Mouse (Mus musculus) intestine, postnatal 0 days (tissue): Measurements from ENCODE around the gene Mfsd8. TPM values are rescaled to one million over a fixed set of nuclear protein-coding genes. Genes with fewer than 3 reads are reported as not detected.
"Not testable (repeated sequence)": the region's sequence is repeated elsewhere in the genome, so short reads cannot be mapped to it uniquely, and the experiment has no call there.

Source experiments
- ATAC-seq: fragments of 200-750 bp; cut with Nextera tagmentation; 2 replicates; pipeline ENCODE4 v1.8.0; 2017; ENCODE audit warnings: mild to moderate bottlenecking, moderate TSS enrichment, moderate library complexity
- H3K27ac ChIP-seq: fragments of 300-500 bp; sonication (generic); 2 replicates; pipeline ENCODE4 v1.5.1; 2014; ENCODE audit warnings: mild to moderate bottlenecking, low read depth, low read length, moderate library complexity
- H3K27me3 ChIP-seq: fragments of 300-500 bp; sonication (generic); replicated peaks from 2 replicates; pipeline ENCODE4 v1.6.1; 2014; ENCODE audit warnings: low read length, mixed read lengths; ENCODE audit not compliant: control insufficient read depth, insufficient read depth
- H3K36me3 ChIP-seq: fragments of 300-500 bp; sonication (generic); 2 replicates; pipeline ENCODE4 v1.6.1; 2014; ENCODE audit warnings: mild to moderate bottlenecking, moderate library complexity; ENCODE audit not compliant: control insufficient read depth, insufficient read depth
- H3K4me1 ChIP-seq: fragments of 300-500 bp; sonication (generic); replicated peaks from 2 replicates; pipeline ENCODE4 v1.6.1; 2014; ENCODE audit warnings: antibody characterized with exemption, low read length, mixed read lengths; ENCODE audit not compliant: control insufficient read depth, insufficient read depth
- H3K4me2 ChIP-seq: fragments of 300-500 bp; sonication (generic); replicated peaks from 2 replicates; pipeline ENCODE4 v1.6.1; 2014; ENCODE audit warnings: low read depth, mild to moderate bottlenecking, moderate library complexity
- H3K4me3 ChIP-seq: fragments of 300-500 bp; sonication (generic); 2 replicates; pipeline ENCODE4 v1.5.1; 2014; ENCODE audit warnings: low read depth, low read length
- H3K9ac ChIP-seq: fragments of 300-500 bp; sonication (generic); 2 replicates; pipeline ENCODE4 v1.6.1; 2014; ENCODE audit warnings: mild to moderate bottlenecking, low read depth, low read length
- H3K9me3 ChIP-seq: fragments of 300-500 bp; sonication (generic); 2 replicates; pipeline ENCODE4 v1.6.1; 2016; ENCODE audit warnings: mixed run types; ENCODE audit not compliant: control insufficient read depth
- CTCF ChIP-seq: sonication (generic); IDR thresholded peaks from 2 replicates; pipeline ENCODE4 v1.5.1; 2016; ENCODE audit warnings: low read depth, mild to moderate bottlenecking, control low read depth, antibody characterized with exemption, moderate library complexity
- WGBS: fragments of 180-500 bp; shearing (Covaris S2); extraction: QIAGEN DNeasy Blood & Tissue Kit; methylation state at CpG from one replicate; pipeline ENCODE4 v1.1.7; 2014; 5-methylcytosine and 5-hydroxymethylcytosine counted together
- polyA plus RNA-seq: library from polyadenylated mRNA; unstranded; fragments of >200 nt; fragmentation: Nextera tagmentation; extraction: Ambion mirVana; gene quantifications from 2 replicates; pipeline ENCODE4 v1.2.1, GENCODE M21; 2015

Mfsd8 gene
- 7.8 and 9.1 TPM in 2 replicates for polyA plus RNA-seq

GRCm38 (mm10) chr3:40846473-40846956 is at the start of gene Mfsd8:
Gene Mfsd8, minus strand, starts transcription at chr3:40846886.
- peak within 1 kb of the TSS; percentile 78 for H3K4me2 ChIP-seq
- under 1% methylated on average over 33 of the region's 39 CpGs for WGBS
- peak within 1 kb of the TSS; percentile 46; the same call in 1 of the 2 replicates for H3K9ac ChIP-seq
- H3K9me3 ChIP-seq, H3K36me3 ChIP-seq, H3K4me1 ChIP-seq, H3K27me3 ChIP-seq: not testable (repeated sequence)
- peak within 1 kb of the TSS; percentile 56 for H3K4me3 ChIP-seq
- TF ChIP-seq CTCF: peak; percentile 78
- peak; percentile 99 for ATAC-seq
- H3K27ac ChIP-seq: peak within 1 kb of the TSS; percentile 78

GRCm38 (mm10) chr3:40894336-40894735 is 47.6 kb upstream of the Mfsd8 start:
- Histone ChIP-seq H3K4me3 (peak overlapping the region; percentile 55), H3K9ac (peak overlapping the region; percentile 45), H3K27ac (peak overlapping the region; percentile 50; the same call in 1 of the 2 replicates), H3K4me2 (peak overlapping the region; percentile 87)
- H3K27me3 ChIP-seq, H3K9me3 ChIP-seq, H3K36me3 ChIP-seq, ATAC-seq, H3K4me1 ChIP-seq: not testable (repeated sequence)
- 0% methylated on average over 19 of the region's 24 CpGs for WGBS

- Histone ChIP-seq H3K27ac (peak overlapping the region; percentile 70), H3K4me2 (peak overlapping the region; percentile 64), H3K9ac (peak overlapping the region; percentile 51), H3K4me3 (peak overlapping the region; percentile 55)
- not testable (repeated sequence) for H3K9me3 ChIP-seq, H3K36me3 ChIP-seq, H3K27me3 ChIP-seq, H3K4me1 ChIP-seq
- ATAC-seq: peak; percentile 99
- peak; percentile 80 for TF ChIP-seq CTCF
- under 1% methylated on average over 37 of the region's 38 CpGs for WGBS
Observed at GRCm38 (mm10) chr3:40893816-40894258, 47.2 kb upstream of the Mfsd8 start.

GRCm38 (mm10) chr3:40853123-40853738 is 6.5 kb upstream of the Mfsd8 start:
- not testable (repeated sequence) for H3K4me2 ChIP-seq, H3K4me1 ChIP-seq, H3K27me3 ChIP-seq, H3K4me3 ChIP-seq, H3K9me3 ChIP-seq, H3K36me3 ChIP-seq, ATAC-seq, H3K9ac ChIP-seq, H3K27ac ChIP-seq
- whole genome bisulfite sequencing: 91% methylated on average over 3 of the region's 3 CpGs

GRCm38 (mm10) chr3:40847936-40848335 is 1.2 kb upstream of the Mfsd8 start:
- not testable (repeated sequence) for H3K9me3 ChIP-seq, H3K36me3 ChIP-seq, H3K27ac ChIP-seq, H3K4me1 ChIP-seq, H3K27me3 ChIP-seq, H3K9ac ChIP-seq, ATAC-seq
- 85% methylated on average over 2 of the region's 2 CpGs for WGBS
- peak overlapping the region; percentile 78 for H3K4me2 ChIP-seq
- H3K4me3 ChIP-seq: peak overlapping the region; percentile 56; the same call in 1 of the 2 replicates

- H3K27me3 ChIP-seq, H3K4me1 ChIP-seq, ATAC-seq, H3K36me3 ChIP-seq, H3K9me3 ChIP-seq: not testable (repeated sequence)
- H3K9ac ChIP-seq: peak overlapping the region; percentile 46; the same call in 1 of the 2 replicates
- peak; percentile 52 for TF ChIP-seq CTCF
- H3K27ac ChIP-seq: peak overlapping the region; percentile 75; the same call in 1 of the 2 replicates
- H3K4me2 ChIP-seq: peak overlapping the region; percentile 78
- peak overlapping the region; percentile 56 for H3K4me3 ChIP-seq
- WGBS: 2% methylated on average over 12 of the region's 21 CpGs
Observed at GRCm38 (mm10) chr3:40847018-40847417, 332 bp upstream of the Mfsd8 start.

- ATAC-seq: not testable (repeated sequence)
- peak within 1 kb of the TSS; percentile 78 for H3K4me2 ChIP-seq
- WGBS: no CpG with 5 or more reads among the region's 4 CpGs
Observed at GRCm38 (mm10) chr3:40846957-40847017, 101 bp upstream of the Mfsd8 start, which contains the start of gene Abhd18. Gene Abhd18, plus strand, starts transcription at chr3:40846970.

GRCm38 (mm10) chr3:40845521-40845920 is 1.2 kb downstream of the Mfsd8 start:
- Histone ChIP-seq H3K4me3 (peak overlapping the region; percentile 56; the same call in 1 of the 2 replicates), H3K27ac (peak overlapping the region; percentile 50), H3K4me2 (peak overlapping the region; percentile 59)
- H3K9ac ChIP-seq, ATAC-seq, H3K9me3 ChIP-seq, H3K36me3 ChIP-seq, H3K4me1 ChIP-seq, H3K27me3 ChIP-seq: not testable (repeated sequence)
- WGBS: 70% methylated on average over 5 of the region's 6 CpGs

More at GRCm38 (mm10) chr3:40846957-40847017, 101 bp upstream of the Mfsd8 start, which contains the start of gene Abhd18:
- not testable (repeated sequence) for H3K27me3 ChIP-seq, H3K9me3 ChIP-seq, H3K36me3 ChIP-seq, H3K4me1 ChIP-seq
- peak within 1 kb of the TSS; percentile 56 for H3K4me3 ChIP-seq
- peak within 1 kb of the TSS; percentile 46; the same call in 1 of the 2 replicates for H3K9ac ChIP-seq
- peak within 1 kb of the TSS; percentile 78 for H3K27ac ChIP-seq
